Mouse (Mus musculus) mouse embryonic stem cell (cell line): Measurements from ENCODE around the gene Tenm3.

Experiments used
- in situ Hi-C, 2 experiments: fragments of 300-500 bp; cut with MboI; formaldehyde crosslinking; loops; 1 replicate in 1 of 2; 3 replicates in 1 of 2; pipeline ENCODE4 v1.14.3; 2019 to 2020; ENCODE audit warnings: low sequenced_read_pairs in 2 of 2, low pct_unique_long_range_greater_than_20kb in 1 of 2, mixed read lengths in 1 of 2; ENCODE audit not compliant: unreplicated experiment in 1 of 2

Gene Tenm3

DNA sequence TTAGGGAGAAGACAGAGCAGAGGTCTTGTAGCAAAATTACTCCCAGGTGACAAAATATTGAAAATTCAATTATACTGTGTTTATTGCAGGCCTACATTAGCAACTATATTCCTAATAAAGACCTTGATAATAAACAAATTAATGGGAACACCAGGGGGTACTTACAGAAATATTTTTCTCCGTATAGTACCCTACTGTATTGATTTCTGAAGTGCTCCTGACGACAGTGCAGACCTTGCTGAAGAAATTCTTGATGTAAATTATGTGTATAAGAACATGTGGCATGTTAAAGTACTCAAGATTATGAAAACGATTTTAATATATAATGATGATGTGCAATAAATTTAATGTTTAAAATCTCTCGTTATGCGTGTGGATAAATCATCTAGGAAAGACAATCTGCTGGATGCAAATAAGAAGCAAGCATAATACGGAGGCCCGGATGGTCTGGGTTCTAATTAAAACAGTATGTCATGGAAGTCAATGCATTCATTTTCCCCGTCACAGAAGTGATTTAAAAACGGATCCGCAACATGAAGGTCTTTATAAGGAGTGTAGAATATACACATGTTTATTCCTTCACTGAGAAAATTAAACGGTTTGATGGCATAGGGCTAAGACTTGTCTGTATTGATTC, 221.1 kb downstream of the Tenm3 start:
- in situ Hi-C loops = no loop called here

DNA sequence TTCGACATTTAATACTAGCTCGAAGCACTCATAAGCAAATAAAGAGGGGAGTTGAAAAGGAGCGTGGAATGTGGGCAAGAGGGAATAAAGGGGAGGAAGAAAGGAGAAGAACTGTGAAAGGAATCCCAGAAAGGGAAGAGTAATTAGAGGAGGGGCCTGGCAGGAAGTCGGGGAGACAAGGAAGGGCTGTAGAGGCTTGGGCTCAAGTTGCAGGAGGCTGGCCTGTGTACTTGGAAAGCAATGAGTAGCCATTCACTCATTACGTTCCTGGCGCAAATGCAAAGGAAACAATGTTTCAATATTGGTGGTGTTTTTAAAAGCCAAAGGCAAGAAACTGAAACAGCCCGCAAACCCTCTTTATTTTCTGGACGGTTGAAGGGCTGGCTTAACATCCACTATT, 228.7 kb downstream of the Tenm3 start:
- in situ Hi-C loops = no loop called here

- in situ Hi-C loops = no loop called here
These were observed 231.7 kb downstream of the Tenm3 start for GRCm38 (mm10) chr8:48611934-48612512.

DNA sequence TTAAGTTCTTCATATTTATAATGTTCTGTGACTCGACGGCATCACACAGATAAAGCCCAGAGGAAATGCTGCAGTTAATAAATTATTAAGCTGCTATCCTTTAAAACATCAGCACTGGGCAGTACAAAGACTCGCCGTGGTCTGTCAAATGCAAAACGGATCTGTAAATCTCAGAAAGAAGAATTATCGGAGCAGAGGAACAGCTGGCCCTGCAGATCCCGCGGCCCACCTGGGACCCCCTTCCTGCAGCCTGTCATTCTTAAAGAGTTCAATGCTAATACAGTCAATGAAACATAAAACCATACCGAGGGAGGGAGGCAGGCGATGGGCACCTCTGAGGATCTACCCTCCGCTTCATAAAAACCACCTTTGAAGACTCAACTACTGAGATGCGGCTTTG, 232.6 kb downstream of the Tenm3 start:
- in situ Hi-C loops = no loop called here

DNA sequence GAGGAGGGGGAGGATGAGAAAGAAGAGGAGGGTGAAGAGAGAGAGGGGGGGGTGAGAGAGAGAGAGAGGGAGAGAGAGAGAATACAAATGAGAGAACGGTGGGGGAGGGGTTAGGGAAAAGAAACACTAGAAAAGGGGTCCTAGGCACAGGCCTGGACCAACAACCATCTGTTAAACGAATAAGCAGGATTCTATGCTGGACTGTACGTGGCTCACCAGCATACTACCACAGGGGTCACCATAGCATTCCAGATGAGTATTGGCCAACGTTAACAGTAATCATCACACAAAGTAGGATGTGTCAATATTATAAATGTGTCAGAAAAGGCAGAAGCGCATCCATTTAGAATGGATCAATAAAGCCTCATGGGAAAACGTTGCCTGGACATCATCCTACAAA, 233.4 kb downstream of the Tenm3 start:
- in situ Hi-C loops = no loop called here

DNA sequence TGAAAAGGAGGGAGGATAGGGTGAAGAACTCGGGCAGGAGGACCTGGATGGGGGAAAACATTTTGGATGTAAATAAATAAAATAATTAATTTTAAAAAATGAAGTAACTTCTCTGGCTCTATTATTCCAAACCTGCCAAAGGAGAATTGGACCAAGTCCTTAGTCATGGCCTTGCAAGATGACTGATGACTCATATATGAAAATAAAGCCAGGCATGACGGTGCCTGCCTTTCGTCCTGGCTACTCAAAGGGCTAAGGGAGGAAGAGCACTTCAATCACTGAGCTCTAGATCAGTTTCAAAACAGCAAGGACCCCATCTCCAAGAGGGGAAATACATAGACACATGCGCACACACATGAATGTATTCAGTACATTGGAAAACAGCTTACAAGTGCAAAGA, 234.1 kb downstream of the Tenm3 start:
- in situ Hi-C loops = no loop called here

DNA sequence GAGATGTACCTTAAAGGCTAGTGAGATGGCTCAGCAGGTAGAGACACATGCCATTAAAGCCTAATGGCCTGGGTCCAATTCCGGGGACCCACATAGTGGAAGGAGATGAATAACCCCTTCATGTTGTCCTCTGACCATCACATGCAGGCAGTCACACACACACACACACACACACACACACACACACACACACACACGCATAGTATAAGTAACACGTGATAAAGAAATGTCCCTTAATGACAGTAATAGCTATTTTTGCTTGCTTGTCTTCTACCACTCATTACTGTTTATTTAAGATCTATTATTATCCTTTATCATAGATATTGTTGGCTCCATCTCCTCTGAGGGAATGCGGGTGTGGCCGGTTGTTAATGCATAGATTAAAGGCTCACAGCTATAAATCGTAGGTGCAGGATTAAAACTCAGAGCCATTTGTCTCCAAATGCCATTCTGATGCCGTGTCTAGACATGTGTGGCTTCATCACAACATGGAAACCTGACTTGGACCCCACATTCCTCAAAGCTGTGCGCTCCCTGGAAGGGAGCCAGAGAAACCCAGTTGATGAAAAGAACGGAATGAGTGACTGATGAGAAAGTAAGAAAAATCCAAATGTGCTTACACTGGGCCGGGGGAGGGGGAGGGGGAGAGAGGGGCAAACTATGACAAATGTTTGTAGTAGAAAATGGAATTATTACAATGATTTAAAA, 239.4 kb downstream of the Tenm3 start:
- in situ Hi-C loops = no loop called here

DNA sequence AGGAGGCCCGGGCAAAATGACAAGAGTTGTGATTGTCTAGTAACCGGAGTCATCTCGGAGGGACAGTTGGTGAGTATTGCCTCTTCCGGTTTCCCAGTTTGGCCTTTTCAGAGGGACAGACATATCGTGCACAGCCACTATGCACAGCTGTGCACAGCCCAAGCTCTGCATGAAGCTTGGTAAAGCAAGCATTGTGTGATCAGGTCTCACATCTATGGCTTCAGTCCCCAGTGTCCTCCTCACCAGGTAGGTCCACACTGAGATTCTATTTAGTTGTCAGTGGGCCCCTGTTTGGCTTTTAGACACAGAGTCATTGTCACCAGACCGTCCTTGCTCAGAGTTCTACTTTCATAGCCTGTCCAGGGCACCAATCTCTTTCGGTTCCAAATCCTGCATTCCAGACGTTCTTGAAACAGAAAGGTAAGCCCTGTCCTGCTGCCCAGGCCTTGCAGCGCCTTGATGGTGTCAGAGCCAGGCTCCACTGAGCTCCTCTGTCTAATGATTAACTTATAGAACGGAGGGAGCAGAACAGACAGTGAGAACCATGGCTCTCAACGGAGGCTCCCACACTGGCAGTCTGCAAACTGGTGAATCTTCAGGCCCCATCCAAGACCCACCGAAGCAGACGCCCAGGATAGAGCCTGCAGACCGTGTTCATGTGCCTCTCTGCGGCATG, 240.4 kb downstream of the Tenm3 start:
- in situ Hi-C loops = no loop called here

DNA sequence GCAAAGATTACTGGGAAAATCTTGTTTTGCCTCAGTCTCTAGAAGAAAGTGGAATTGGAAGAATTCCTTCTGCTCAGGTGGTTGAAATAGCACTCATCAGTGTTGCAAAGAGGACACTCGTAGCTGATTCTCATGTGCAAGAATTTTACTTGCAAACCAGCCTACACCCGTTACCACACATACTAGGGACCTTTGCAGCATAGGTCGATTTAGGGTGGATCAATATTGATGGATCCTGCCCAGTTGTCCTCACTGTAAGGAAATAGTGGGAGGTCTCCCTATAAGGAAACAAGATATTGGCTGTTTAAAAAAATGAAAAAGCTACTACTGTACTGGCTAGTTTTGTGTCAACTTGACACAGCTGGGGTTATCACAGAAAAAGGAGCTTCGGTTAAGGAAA, 242.1 kb downstream of the Tenm3 start:
- in situ Hi-C loops = no loop called here

DNA sequence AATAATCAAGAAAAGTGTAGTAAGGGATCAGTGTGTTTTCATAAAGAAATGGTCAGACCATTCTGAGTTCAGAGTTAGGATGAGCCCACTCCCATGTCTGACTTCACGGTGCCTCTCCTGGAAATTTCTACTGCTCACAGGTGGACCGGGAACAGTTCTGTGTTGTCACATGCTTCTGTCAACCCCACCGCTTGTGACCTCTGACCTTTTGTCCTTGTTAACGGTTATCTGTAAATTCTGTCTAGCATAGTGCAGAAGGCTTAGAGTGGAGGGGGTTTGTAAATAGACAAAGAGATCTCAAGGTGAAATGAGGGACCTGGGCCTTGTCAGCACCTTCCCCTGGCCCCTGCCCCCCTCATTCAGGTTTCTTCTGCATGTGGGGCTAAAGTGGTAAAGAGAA, 244.7 kb downstream of the Tenm3 start:
- in situ Hi-C loops = no loop called here

- in situ Hi-C loops = no loop called here
These were observed 247.4 kb downstream of the Tenm3 start for GRCm38 (mm10) chr8:48596332-48596731.

- in situ Hi-C loops = no loop called here
These were observed 251.9 kb downstream of the Tenm3 start for GRCm38 (mm10) chr8:48591818-48592217.

DNA sequence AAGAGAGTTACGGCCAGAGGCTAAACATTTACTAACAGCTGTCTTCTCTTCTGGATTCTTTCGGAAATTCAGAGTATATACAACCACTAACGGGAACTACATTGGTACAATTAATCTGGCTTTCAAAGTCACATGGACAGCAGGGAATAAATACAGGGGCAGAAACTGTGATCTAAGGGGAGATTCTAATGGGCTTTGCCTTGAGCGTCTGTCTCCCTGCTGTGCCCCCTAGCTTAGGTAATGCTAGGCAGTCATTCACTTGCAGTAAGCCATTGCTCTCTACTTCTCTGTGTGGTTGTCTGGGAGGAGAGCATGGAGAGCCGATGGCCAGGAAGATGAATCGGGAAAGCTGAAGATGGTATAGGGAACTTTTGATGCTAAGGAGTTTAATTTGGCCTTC, 264.0 kb downstream of the Tenm3 start:
- in situ Hi-C loops = no loop called here

GRCm38 (mm10) chr8:48579144-48579543, 264.6 kb downstream of the Tenm3 start:
- in situ Hi-C loops = no loop called here

DNA sequence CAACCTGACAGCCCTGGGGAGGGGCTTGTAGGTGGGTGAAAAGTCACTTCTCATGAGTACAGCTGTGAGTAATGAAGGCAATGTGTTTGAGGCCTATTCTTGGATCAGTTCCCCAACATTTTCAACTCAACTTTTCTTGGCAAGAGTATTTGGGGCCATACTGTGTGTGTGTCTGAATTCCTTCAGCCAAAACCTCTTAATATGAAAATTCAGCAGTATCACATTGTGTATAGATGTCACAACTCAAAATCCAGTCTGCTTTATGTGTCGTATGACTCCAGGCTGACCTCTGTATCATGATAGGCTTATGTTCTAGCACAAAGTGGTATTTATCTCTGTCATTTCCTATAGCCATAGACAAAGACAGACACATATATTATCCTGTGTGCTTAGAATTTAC, 270.8 kb downstream of the Tenm3 start:
- in situ Hi-C loops = no loop called here

DNA sequence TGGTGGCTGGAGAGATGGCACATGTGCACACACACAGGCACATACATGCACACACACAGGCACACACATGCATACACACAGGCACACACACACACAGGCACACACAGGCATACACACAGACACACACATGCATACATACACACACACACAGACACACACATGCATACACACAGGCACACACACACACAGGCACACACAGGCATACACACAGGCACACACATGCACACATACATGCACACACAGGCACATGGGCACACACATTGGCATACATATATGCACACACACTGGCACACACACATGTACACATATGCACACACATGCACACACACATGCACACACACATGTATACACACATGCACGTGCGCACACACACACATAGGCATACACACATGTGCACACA, 271.4 kb downstream of the Tenm3 start:
- in situ Hi-C loops = no loop called here

DNA sequence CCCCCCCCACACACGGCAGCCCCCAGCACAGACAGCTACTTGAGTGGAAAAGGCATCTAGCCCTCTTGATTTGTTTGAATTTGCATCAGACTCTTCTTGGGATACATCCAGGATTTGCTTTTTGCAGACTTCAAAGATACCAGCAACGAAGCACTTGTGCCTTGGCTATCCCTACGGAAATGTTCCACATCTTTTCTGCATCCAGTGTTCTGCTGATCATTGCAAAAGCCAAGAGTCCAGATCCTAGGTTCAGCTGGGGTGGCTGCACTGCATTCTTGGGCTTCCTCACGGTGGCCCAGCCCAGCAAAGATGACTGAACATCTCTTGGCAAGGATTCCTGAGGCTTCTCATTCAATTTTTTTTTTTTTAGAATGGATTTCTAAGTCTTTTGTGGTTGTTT, 275.1 kb downstream of the Tenm3 start:
- in situ Hi-C loops = no loop called here

- in situ Hi-C loops = no loop called here
These were observed 275.7 kb downstream of the Tenm3 start for GRCm38 (mm10) chr8:48567929-48568607.

GRCm38 (mm10) chr8:48560227-48560626, 283.5 kb downstream of the Tenm3 start:
- in situ Hi-C loops = no loop called here
